Mouse (Mus musculus): ENCODE measurements around the gene Rexo5.

Rexo5 gene

GRCm38 (mm10) chr7:119793586-119794250 lies at the start of gene Rexo5, which contains the start of gene Eri2:
Rexo5 (plus strand) TSS chr7:119794006.
Eri2 (minus strand) TSS chr7:119794058.
- CTCF ChIA-PET = no interaction called here

- CTCF ChIA-PET = no interaction called here
Measured at GRCm38 (mm10) chr7:119744321-119744720, 49.5 kb upstream of the Rexo5 start.

GRCm38 (mm10) chr7:119745869-119746268 lies 47.9 kb upstream of the Rexo5 start:
- CTCF ChIA-PET = no interaction called here

GRCm38 (mm10) chr7:119748761-119749160 lies 45.0 kb upstream of the Rexo5 start:
- CTCF ChIA-PET = no interaction called here

- CTCF ChIA-PET = no interaction called here
Measured at GRCm38 (mm10) chr7:119749942-119750341, 43.9 kb upstream of the Rexo5 start.

GRCm38 (mm10) chr7:119753696-119754095 lies 40.1 kb upstream of the Rexo5 start:
- CTCF ChIA-PET = no interaction called here

- CTCF ChIA-PET = no interaction called here
Measured at GRCm38 (mm10) chr7:119760527-119760951, 33.3 kb upstream of the Rexo5 start, which contains the start of gene Acsm3. Acsm3 (plus strand) TSS chr7:119760923.

- CTCF ChIA-PET = no interaction called here
Measured at GRCm38 (mm10) chr7:119762166-119762697, 31.6 kb upstream of the Rexo5 start.

DNA sequence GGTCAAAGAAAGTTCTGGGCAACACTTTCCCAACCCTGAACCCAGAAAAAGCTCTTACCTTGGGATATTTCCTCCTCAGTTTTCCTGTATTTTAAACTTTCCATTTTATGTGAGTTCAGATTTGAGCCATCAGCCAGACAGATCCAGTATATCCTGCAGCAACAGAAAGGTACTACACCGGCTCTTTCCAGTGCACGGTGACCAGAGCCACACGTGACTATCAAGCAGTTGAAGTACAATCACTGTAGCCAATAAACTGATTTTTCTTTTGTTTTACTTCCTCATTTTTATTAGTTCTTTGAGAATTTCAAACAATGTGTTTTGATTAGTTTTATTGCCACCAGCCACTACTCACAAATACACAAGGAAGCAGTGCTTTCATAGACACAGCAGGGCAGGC lies 29.4 kb upstream of the Rexo5 start:
- CTCF ChIA-PET = interaction anchor here (0.7 kb wide), 1 partner anchor 42 kb away, joined by 4 read pairs; no protein-coding TSS in a partner anchor

GRCm38 (mm10) chr7:119766996-119767395 lies 26.8 kb upstream of the Rexo5 start:
- CTCF ChIA-PET = no interaction called here

GRCm38 (mm10) chr7:119769895-119770294 lies 23.9 kb upstream of the Rexo5 start:
- CTCF ChIA-PET = no interaction called here

- CTCF ChIA-PET = no interaction called here
Measured at GRCm38 (mm10) chr7:119783453-119783852, 10.4 kb upstream of the Rexo5 start.

- CTCF ChIA-PET = no interaction called here
Measured at GRCm38 (mm10) chr7:119784908-119785307, 8.9 kb upstream of the Rexo5 start.

- CTCF ChIA-PET = no interaction called here
Measured at GRCm38 (mm10) chr7:119789024-119789423, 4.8 kb upstream of the Rexo5 start.

- CTCF ChIA-PET = no interaction called here
Measured at GRCm38 (mm10) chr7:119794251-119794638, 439 bp downstream of the Rexo5 start.

DNA sequence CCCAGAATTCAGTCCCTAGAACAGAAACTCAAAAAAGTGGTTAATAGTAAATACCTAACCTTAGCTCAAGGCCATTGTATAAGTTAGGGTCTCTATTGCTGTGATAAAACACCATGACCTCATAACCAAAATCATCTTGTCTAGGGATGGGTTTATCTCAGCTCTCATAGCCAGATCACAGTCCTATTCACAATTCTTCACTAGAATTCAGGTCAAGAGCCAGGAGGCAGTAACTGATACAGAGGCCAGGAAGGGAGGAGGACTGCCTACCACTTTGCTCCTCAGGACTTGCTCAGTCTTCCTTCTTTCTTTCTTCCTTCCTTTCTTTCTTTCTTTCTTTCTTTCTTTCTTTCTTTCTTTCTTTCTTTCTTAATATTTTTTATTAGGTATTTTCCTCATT lies 1.5 kb downstream of the Rexo5 start:
- CTCF ChIA-PET = no interaction called here

DNA sequence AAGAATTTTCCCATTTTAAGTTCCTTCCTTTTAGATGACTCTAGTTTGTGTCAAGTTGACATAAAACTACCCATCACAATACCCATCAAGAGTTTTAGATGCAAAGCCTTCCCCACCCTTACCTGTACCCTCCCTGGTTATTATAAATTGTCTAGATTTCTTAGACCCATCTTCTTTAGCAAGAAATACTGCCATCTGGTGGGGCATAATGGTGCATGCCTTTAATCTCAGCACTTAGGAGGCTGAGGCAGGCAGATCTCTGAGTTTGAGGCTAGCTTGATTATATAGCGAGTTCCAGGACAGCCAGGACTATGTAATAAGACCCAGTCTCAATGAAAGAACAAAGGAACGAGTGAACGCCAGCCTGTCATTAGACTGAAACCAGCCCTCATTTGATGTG lies 6.7 kb downstream of the Rexo5 start:
- CTCF ChIA-PET = no interaction called here

- CTCF ChIA-PET = no interaction called here
Measured at GRCm38 (mm10) chr7:119800991-119801390, 7.2 kb downstream of the Rexo5 start.

DNA sequence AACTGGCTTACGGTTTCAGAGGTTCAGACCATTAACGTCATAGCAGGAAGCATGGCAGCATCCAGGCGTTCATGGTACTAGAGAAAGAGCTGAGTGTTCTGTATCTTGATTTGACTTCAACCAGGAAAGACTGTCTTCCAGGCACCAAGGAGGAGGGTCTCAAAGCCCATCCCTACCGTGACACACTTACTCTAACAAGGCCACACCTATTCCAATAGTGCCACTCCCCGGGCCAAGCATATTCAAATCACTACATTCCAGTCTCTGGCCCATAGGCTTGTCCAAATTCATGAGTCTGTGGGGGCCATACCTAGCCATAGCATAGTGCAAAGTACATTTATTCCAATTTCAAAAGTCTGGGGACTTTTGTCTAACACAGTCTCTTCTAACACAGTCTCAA lies 13.6 kb downstream of the Rexo5 start:
- CTCF ChIA-PET = no interaction called here

DNA sequence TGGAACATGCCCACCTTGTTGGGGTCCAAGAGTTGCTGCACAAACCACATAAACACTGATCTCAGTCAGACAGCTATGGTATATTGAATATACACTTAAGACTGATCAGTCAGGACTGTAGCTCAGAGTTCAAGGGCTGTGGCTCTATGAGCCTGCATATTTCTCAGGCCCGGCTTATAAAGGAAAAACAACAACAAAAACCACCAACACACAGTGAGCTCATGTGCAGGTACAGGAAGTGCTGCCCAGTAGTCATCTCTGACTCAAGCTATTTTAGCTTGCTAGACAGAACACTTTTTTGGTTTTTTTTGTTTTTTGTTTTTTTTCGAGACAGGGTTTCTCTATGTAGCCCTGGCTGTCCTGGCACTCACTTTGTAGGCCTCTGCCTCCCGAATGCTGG lies 14.9 kb downstream of the Rexo5 start:
- CTCF ChIA-PET = no interaction called here

DNA sequence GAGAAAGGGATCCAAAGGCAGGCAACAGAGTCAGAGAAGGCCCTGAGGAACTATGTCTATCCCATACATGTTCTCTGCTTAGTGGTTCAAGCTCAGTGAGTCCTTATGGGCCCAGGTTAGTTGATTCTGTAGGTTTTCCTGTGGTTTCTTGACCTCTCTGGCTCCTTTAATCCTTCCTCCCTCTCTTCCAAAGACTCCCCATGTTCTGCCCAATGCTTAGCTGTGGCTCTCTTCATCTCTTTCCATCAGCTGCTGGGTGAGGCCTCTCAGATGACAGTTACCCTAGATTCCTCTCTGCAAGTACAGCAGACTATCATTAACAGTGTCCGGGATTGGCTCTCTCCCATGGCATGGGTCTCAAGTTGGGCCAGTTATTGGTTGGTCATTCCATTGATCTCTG lies 41.6 kb downstream of the Rexo5 start:
- CTCF ChIA-PET = no interaction called here

DNA sequence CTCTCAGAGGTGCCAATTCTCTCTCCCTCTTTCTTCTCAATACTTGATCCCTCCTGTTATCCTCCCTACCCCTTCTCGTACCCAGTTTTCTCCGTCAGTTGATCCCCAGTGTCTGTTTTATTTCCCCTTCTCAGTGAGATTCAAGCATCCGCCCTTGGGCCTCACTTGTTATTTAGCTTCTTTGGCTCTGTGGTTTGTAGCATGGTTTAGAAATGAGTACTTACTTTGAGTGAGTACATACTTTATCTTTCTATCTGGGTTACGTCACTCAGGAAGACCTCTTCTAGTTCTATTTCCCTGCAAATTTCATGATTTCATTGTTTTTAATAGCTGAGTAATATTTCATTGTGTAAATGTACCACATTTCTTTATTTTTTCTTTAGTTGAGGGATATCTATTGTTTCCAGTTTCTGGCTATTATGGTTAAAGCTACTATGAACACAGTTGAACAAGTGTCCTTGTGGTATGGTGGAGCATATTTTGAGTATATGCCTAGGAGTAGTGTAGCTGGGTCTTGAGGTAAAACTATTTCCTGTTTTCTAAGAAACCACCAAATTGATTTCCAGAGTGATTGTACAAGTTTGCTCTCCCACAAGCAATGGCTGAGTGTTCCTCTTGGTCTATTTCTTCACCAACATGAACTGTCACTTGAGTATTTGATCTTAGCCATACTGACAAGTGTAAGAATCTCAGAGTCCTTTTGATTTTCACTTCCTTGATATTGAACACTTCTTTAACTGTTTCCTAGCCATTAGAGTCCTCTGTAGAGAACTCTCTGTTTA lies 42.4 kb downstream of the Rexo5 start:
- CTCF ChIA-PET = no interaction called here

GRCm38 (mm10) chr7:119841820-119842449 lies 48.1 kb downstream of the Rexo5 start:
- CTCF ChIA-PET = no interaction called here
